Mouse (Mus musculus) brain, embryonic 14.5 days (tissue): ENCODE results near the gene Dgkh.

Experiments
- CTCF ChIP-seq: fragments of 200-500 bp; IDR thresholded peaks from 2 replicates; pipeline ENCODE4 v1.5.1; 2012; ENCODE audit warnings: inconsistent platforms, mild to moderate bottlenecking, moderate library complexity, borderline replicate concordance; ENCODE audit not compliant: insufficient read depth, insufficient read length; ENCODE audit errors: extremely low read depth
- POLR2A ChIP-seq: fragments of 200-500 bp; IDR thresholded peaks from 2 replicates; pipeline ENCODE4 v1.6.1; 2012; ENCODE audit warnings: mild to moderate bottlenecking, inconsistent platforms, borderline replicate concordance; ENCODE audit not compliant: poor library complexity, insufficient read depth, insufficient read length, severe bottlenecking; ENCODE audit errors: extremely low read depth

GRCm38 (mm10) chr14:78526475-78526874 lies 206.1 kb downstream of the Dgkh start:
- TF ChIP-seq POLR2A (no peak), CTCF (no peak)
